Mouse (Mus musculus) NIH3T3 (cell line): Measurements from ENCODE around the gene Fndc8.

ENCODE experiments used
- DNase-seq: peaks from one replicate; pipeline ENCODE4 v3.0.0-alpha.2; 2012; ENCODE audit warnings: low read depth

Fndc8 gene

DNA sequence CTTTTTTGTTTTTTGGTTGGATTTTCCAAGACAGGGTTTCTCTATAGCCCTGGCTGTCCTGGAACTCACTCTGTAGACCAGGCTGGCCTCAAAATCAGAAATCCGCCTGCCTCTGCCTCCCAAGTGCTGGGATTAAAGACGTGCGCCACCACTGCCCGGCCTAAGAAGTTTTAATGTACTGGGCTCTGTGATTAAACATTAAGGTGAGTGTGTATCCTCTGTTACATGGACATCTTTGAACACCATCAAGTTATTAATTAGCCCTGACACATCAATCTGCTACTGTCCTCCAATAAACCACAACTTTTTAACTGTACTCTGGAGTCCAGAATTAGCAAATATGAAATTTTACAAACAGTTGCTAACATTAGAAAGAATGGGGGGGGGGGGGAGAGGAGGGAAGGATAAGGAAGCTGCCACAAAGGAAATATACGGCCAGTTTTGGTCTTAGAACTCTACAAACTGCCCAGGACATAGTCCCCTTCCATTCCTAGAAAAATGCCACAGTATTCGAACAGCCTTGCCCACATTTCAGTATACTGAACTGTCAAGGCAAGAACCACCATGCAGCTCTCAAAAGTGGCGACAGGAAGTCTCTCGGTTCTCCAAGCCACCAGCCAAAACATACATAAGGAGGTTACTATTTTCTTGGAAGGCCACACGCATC, 22.3 kb upstream of the Fndc8 start:
- no peak for DNase-seq

DNA sequence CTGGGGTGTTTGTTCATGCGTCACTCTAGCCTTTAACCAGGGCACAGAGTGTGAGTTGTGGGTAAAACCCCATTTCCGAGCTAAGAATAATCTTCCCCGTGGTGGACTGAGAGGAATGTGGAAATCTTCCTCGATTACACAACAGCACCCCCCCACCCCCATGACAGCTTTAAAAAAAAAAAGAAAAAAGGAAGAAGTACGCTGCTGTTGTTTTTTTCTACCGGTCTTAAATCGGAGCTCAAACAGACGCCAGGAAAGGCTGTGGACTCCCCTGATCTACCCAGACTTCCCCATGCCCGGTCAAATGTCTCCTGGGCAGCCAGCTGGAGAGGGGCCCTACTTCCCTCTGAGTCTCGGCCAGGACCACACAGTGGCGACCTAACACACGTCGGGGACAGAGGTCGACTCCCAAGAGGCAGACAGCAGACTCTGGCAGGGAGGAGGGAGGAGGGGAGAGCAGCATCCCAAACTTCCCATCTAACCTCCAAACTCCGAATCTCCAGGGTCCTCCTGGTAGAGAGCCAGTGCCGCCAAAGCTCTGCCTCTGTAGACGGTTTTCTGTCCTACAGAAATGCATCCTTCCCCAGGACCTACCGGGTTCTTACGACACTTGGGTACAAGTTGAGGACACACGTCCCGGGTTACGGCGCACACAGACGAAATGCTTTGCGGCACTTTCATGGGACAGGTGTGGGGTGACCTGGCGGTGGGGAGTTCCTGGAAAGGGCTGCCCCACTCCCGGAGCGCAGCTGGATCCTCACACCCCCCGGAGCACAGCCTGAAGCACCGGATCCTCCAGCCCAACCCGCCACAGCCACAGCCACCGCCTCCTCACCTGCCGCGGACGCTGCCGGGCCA, 21.5 kb upstream of the Fndc8 start:
- peak; percentile 73 for DNase-seq

DNA sequence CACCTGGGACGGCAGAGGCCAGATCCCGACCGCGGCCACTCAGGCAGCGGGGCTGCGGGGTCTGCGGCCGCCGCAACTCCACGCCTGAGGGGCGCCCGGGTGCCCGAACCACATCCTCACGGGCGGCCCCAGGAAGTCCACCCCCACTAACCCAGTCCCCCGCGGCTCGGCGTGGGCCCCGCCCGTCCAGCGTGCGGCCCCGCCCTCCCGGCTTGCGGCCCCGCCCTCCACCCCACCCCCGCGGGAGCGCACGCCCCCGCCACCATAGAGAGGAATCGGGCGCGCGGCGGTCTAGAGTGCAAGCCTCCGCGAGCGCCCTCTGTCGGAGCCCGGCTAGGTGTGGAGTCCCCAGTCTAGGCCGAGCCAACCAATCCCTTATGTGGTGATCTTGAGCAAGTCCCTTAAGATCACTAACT, 20.9 kb upstream of the Fndc8 start, which contains the start of gene Rffl:
TSS of gene Rffl (minus strand) at position 180 of the 416 bp plus-strand sequence.
- peak; percentile 99 for DNase-seq

DNA sequence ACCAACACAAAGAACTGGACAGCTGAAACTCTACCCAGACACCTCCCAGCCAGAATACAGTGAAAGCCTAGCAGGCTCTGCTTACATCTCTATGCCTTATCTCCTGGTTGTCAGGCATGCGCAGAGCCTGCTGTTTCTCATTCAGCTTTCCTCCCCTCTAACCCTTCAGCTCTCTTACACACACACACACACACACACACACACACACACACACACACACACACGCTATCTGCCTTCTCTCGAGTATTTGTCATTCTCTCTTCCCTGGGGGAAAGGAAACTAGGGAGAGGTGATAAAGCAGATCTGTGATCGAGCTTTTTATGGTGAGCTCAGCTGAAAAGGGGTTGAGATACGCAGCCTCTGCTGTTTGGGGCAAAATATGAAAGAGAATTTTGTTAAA, 17.0 kb upstream of the Fndc8 start:
- no peak for DNase-seq

DNA sequence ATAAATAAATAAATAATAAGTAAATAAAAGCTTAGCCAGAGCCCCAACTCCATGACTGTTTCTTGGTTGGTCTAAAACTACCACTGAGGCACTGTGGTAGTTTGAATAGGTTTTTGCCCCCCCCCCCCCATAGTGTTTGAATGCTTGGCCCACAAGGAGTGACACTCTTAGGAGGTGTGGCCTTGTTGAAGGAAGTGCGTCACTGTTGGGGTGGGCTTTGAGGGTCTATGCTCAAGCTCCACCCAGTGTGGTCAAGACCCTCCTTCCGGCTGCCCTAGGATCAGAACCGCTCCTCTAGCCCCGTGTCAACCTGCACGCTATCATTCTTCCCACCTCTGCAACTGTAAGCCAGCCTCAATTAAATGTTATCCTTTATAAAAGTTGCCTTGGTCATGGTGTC, 16.3 kb upstream of the Fndc8 start:
- no peak for DNase-seq

DNA sequence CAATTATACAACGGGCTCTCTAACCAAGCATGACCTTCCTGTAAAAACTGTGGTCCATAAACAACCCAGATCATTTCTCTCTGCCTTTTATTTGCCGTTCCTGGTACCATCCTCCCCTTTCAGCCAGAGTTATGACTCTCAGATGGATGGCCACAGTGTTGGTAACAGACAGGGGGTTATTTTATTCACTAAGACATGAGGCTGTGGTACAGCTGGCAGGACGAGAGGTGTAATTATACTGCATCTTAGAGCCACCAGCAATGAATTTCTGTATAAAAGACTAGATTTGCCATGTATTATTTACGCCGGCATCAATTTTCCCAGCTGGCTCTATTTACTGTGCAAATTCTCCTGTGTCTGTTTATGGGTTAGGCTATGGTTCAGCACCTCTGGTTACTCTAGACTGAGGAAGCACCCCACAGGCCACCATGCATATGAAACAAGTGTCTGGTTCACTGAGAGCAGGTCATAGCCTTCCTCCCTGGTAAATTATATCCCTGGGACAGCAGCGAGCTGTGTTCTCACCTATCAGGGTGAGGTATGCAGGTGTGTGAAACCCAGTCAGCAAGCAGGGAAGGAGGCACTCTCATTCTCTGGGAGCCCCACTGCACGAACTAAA, 14.1 kb upstream of the Fndc8 start:
- no peak for DNase-seq

DNA sequence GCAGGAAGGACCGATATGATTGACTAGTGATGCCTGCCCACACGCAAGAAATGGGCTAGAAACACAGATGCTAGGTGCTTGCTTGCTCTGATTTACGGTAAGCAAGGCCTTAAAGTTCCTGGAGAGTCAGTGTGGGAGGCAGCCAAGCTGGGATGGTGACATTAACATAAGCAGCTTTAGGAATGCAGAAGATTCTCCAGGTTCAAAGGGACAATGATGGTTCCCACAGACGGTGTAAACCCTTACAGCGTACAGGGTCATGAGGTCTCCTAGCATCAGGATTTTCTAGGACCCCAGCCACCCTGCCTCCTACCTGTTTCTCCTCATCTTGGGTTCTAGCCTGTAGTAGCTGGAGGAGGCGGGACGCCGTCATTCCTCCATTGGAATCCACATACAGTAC, 8.7 kb upstream of the Fndc8 start:
- no peak for DNase-seq

DNA sequence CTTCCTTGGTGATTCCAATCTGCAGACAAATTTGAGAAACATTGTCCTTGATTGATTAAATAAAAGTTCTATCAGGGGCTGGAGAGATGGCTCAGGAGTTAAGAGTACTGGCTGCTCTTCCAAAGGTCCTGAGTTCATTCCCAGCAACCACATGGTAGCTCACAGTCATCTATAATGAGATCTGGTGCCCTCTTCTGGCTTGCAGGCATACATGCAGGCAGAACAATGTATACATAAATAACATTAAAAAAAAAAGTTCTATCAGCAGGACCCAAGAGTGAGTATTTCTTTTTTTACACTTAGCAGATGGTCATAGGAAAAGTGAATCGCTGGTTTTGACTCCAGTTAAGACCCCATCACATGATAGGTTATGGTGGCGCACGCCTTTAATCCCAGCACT, 5.4 kb upstream of the Fndc8 start:
- peak; percentile 39 for DNase-seq

DNA sequence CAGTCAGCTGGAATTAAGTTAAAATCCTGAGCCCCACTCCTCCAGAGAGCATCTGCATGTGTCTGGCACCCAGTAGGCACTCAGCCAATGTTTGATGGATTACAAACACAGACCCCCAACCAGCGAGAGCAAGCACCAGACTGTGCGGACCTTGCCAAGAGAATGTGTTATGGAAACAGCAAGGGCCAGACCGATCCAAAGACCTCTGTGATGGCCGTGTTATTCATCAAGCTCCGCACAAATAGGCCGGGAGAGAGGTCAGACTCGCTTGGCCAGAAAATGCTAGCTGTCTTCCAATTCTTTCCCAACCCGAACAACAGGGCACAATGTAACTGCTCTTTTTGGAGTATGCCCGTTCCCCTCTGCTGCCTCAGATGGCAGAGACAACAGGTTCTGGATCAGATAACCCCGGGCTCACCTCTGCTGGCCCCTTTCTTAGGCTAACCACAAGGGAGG, 3.4 kb upstream of the Fndc8 start:
- peak; percentile 84 for DNase-seq

DNA sequence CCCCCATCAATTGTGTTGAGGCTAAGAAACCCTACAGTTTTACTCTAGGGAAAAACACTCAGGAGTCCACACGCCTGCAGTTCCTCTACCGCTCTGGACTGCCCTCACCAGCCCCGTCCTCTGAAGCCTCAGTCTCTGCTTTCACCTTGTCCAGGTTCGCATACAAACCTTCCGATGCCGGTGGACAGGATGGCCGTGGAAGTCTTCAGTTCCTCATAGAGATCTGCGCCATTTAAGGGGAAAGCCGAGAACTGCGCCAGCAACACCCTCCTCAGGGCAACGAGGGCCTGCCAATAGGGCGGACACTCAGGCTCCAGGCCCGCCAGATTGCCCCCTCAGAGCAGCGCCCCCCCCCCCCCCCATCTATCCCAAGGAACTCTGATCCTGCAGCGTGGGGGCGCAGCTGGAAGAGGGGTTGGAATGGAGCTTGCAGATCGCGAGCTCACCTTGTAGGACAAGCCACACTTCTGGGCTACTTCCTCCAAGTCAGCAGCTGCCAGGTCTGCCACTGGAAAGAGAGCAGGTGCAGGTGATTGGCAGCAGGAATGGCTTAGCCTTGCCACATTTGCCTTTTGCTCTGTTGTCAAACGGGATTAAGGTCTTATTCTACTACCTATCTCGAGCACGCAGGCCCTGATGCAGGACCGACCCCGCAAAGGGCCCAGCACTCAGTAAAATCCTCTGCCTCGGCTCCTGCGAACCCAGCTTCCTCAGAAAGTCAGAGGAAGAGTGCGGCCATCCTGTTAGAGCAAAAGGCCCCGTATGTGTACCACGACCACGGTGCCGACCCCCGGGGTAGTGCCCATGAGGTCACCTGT, 2.2 kb upstream of the Fndc8 start:
- DNase-seq, result peak; percentile 57

DNA sequence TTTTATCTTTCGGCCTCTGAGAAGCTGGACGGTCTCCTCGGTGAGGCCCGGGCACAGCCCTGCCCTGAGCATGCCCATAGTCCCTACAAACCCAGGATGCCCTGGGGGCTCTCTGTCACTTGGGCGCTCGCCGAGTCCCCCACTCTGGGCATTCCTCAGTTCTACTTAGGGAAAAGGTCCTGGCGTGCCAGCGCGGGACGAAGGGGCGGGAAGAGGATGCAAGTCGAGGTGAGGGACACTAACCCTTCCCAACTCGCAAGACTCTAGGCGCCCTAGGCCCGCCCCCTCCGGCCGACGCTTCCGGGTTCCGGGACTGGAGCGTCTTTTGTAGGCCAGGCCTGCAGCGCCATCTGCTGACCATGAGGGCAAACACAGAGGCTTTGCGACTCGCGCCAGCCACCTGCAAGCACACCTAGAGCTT, 1.6 kb upstream of the Fndc8 start, which contains the start of gene Rad51d:
TSS of gene Rad51d (minus strand) at position 273 of the 421 bp plus-strand sequence.
- DNase-seq, result peak; percentile 97

DNA sequence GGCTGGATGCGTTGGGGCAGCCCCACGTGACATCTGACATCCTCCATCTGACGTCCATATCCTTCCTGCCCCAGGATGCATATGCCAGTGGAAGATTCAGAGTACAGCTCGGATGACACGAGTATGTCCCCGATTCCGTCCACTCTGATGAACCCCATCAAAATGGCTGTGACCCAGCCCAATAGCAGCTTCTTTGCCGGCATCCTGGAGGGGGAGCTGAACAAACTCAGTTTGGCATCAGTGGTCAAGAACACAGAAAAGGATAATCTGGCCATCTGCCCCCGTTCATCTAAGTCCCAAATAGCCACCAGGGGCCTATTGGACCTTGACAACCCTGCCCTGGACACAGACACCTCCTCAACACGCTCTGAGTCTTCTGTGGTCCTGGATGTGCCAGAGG, 5.6 kb downstream of the Fndc8 start:
- no peak for DNase-seq

DNA sequence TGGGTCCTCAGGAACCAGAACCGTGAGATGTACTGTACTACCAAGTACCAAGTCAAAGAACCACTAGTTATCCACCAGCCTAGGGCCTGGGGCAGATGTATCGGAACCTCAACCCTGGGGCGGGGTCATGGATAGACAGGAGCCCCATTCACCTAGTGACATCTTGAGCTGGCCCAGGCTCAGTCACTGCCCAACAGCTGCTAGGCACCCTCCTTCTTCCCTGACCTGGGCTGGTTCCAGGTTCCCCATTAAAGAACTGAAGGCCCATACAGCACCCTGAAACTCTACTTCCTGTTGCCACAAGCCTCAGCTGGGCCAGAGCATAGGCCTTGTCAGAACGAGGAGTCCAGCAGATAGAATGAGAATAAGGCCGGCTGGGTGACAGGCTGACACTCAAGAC, 7.8 kb downstream of the Fndc8 start:
- DNase-seq, result no peak

DNA sequence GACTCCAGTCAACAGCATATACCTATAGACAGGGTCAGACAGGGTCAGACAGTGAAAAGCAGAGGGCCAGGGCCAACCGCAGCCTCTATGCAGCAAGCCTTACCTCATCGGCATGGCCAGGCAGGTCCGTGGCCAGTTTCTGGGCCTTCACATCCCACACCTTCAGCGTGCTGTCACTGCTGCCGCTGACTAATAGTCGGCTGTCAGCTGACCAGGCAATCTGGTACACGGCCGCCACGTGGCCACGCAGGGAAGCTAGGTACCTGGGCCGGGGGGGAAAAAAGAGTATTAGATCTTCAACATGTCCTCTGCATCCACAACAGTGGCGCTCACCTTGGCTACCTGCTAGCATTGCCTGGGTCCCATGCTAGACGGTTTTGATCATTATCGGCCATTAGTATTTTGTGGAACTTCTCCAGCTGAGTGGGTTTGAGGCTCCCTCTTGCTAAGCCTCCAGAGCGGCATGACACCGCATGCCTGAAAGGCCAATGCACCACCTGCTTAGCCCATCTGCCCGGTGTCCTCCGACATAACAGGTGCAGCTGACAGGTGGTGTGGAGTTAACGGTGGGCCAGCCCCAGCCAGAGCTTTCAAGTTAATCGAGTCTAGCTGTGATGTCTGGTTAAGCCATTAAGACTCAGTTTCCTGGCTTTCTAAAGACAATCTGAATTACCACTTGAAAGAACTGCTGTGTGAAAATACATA, 9.8 kb downstream of the Fndc8 start:
- DNase-seq, result no peak

DNA sequence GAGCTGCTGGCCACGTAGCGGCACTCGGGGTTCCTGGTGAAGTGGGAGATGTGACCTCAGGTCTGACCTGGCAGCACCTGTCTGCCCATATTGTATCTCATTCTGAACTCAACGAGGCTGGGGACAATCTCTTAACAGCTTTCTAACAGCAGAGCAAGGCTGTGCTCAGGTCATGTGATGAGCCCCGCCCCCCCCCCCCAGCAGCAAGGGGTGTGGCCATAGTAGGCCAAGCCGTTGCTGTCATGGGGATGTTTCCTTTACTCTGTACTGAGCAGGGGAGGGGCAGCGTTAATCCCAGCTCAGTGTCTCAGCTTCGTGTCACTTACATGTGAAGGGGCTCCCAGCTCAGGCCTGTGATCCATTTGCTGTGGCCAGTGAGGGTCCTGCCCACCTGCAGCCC, 13.0 kb downstream of the Fndc8 start:
- no peak for DNase-seq

DNA sequence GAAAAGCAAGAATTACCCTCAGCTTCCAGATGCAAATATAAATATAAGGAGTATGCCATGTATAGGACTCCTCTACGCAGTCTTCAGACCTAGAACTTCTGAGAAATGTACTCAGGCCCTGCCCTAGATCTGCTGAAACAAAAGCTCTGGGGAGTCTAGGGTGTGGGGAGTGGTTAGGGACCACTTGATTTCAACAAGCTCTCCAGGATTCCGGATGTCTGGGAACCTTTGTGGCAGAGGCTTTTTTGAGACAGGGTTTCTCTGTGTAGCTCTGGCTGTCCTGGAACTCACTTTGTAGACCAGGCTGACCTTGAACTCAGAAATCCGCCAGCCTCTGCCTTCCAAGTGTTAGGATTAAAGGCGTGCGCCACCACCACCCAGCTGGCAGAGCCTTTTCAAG, 13.9 kb downstream of the Fndc8 start:
- no peak for DNase-seq

DNA sequence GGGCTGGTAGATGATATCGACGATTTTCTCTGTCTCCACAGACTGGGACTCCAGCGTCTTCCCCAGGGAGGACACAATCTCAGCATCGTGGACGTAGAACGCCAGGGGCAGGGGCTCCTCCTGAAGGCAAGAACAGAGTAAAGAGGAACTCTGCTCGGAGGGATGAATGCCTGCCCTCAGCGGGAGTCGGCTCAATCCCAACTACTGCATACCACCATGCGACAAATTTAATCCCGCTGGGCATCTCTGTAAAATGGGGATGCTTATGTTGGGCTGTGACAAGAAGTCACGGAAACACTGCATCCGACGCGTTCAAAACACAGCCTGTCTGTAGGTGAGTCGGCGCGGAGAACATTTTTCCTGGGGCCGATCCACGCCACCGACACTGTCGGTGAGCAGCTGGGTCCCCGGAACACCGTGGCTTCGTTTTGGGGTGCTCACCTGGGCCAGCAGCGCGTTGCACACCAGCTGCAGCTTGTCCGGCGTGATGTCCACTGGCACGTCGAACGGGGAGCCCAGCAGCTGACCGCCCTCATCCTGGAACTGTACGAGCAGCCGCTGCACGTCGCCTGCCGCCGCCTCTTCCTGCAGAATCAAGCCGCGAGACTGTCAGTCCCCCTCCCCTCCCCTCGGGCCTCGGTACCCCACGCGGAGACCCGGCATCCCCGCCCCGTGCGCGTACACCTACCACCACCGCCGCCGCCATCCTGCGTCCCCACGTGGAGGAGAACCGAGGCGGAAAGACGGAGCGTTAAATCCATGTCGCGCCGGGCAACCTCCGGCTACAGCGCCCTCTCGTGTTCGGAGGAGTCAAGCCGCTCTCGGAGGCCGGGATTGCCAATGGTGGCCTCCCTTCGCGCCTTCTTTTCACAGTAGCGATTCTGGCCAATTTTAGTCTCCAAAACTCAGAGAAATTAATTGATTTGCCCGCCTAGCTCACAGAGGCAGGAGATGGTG, 16.0 kb downstream of the Fndc8 start, which contains the start of gene Nle1:
TSS of gene Nle1 (minus strand) at position 761 of the 957 bp plus-strand sequence.
- DNase-seq, result peak; percentile 95

DNA sequence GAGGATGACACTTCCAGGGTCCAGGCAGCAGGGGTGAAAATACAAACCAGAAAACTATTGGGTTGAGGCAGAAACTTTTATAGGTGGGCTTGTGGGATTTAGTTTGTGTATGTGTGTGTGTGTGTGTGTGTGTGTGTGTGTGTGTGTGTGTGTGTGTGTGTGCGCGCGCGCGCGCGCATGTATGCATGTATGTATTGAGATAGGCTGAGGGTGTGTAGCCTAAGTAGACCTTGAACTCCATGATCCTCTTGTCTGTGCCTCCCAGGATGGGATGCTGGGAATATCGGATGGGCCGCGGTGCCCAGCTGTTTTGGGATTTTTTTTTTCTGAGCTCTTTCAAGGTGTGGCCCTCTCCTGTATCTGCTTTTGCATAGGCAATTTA, 16.7 kb downstream of the Fndc8 start:
- peak; percentile 23 for DNase-seq

DNA sequence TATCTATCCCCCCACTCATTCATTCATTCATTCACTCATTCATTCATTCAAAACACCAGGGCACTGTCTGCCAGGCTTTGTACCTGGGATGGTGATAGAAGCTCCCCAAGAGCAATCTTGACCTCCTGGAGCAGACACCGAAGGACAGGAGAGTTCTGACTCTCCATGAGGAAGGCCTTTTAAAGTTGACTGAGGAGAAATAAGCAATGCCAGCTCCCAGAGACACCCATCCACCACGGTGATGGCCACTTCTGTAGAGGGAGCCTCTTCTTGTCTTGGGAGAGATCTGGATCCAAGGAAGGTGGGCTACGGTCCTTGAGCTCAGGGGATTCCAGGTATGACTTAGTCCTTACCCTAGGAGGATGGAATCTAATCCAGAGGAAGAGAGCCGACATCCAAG, 18.3 kb downstream of the Fndc8 start, which contains the start of gene Unc45b:
TSS of gene Unc45b (plus strand) at position 301 of the 400 bp plus-strand sequence.
- no peak for DNase-seq
